Mouse (Mus musculus): ENCODE results near the gene 3830417A13Rik. TPM values are rescaled to one million over a fixed set of nuclear protein-coding genes. Genes with fewer than 3 reads are reported as not detected.

Gene 3830417A13Rik
- total RNA-seq (2021): not detected
- long read RNA-seq, experiment 1: 0 reads
- long read RNA-seq, experiment 2: 0 reads

DNA sequence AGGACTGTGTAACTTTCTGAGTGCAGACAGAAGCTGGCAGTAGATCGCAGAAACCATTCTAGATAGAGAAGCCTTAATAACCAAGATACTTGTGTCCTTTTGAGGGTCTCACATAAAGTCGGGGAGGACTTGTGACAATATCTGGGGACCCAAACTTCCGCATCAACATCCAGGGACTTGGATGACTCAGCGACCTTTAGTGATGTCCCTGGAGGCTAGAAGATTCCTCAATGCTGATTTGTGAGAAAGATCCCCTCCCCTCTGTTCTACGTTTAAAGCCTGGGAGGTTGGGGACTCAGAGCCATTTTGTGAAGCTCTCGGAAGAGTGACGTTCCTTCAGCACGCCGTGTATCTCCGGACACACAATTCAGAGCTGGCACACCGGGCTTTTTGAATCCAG, at the start of gene 3830417A13Rik:
Gene 3830417A13Rik (plus strand): TSS at position 301 of the 400 bp plus-strand sequence.
- H3K27ac ChIP-seq: no peak within 1 kb of the TSS
- intact Hi-C loops (cut with DNase I): no loop called here
- H3K4me3 ChIP-seq: no peak within 1 kb of the TSS
- no peak for DNase-seq (ENCODE audit: extremely low spot score in 1 of 2, low spot score in 2 of 2)
- no peak for TF ChIP-seq CTCF (IDR thresholded peaks at IDR 0.05)

DNA sequence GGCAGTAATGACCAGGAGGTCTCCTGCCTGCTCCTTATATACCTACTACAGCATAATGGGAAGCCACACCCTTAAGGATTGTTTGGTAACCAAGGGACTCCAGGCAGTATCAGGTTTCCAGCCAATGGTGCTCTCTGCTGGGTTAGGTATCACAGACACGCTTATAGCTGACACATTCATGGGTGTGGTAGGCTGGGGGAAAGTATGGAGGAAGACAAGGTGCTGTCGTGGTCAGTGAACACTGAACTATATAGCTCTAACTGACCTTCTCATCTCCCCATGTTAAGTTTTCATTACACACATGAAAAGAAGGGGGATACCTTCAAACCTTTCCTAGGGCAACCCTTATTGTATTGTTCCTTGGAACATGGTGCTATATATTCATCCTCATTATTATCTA, 21.2 kb upstream of the 3830417A13Rik start, which contains the start of gene Gm6760:
Gene Gm6760 (minus strand): TSS at position 101 of the 400 bp plus-strand sequence.
- TF ChIP-seq CTCF (IDR thresholded peaks at IDR 0.05): no peak
- H3K27ac ChIP-seq: no peak within 1 kb of the TSS
- DNase-seq (ENCODE audit: extremely low spot score in 1 of 2, low spot score in 2 of 2): no peak
- no peak within 1 kb of the TSS for H3K4me3 ChIP-seq
- intact Hi-C loops (cut with DNase I): no loop called here

DNA sequence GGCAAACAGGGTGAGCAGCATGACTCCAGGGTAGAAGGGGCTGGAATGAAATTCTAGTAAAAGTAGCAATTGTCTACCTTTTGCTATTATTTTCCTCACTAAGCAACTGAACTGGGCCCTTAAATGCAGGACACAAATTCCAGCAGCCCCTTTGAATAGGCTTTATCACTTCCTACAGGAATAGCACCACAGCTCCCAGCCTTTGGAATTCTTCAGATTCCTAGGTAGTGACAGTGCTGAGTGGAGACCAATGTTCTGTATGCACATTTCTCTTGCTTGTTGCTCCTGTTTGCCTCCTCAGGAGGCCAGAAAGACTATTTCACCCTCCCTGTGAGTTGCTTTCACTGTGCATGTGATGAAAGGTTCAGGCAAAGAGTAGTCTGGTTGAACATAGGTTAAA, 7.9 kb downstream of the 3830417A13Rik start:
- intact Hi-C loops (cut with DNase I): no loop called here
- Histone ChIP-seq H3K4me3 (no peak overlapping the region), H3K27ac (no peak overlapping the region)
- DNase-seq (ENCODE audit: extremely low spot score in 1 of 2, low spot score in 2 of 2): no peak
- TF ChIP-seq CTCF (IDR thresholded peaks at IDR 0.05): no peak

Other genes starting within 250 kb of the 3830417A13Rik start
- gene Gm6760, start 21.4 kb upstream of the 3830417A13Rik start, total RNA-seq (2021): not detected
- 10 to 100 TPM; 58.8 to 60.8 TPM for gene Slitrk4, start 103.4 kb downstream of the 3830417A13Rik start, total RNA-seq (2021)